Mouse (Mus musculus): ENCODE measurements around the gene Gpr68. TPM values are rescaled to one million over a fixed set of nuclear protein-coding genes. Genes with fewer than 3 reads are reported as not detected.

The Gpr68 gene
- polyA plus RNA-seq, 3 experiments from 2014 or later, result 67.5 to 92.0 (median 70.5) TPM

DNA sequence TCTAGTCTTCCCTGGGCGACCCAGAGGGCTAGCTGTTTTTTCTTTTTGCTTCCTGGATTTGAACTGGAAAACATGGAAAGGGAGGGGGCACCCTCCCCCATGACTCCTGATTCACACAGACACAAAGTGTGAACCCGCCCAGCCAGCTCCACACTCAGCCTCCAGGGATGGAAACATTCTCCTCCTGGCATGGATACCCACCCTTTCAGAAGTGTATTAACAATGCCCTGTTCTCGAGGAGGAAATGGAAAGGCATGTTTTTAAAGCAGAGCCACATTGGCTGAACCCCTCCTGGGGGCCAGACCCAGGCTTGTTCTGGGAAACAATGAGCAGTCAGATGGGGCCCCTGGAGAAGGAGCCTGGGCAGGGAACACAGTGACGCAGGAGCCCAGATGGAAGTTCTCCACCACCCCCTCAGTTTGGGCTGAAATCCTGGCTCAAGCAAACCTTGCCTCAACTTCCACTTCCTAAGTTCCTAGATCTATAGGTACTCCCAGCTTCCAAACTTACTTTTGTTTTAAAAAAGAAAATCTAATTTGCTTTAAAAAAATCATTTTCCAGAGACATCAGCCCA, 39.9 kb downstream of the Gpr68 start:
- ATAC-seq, result no peak

DNA sequence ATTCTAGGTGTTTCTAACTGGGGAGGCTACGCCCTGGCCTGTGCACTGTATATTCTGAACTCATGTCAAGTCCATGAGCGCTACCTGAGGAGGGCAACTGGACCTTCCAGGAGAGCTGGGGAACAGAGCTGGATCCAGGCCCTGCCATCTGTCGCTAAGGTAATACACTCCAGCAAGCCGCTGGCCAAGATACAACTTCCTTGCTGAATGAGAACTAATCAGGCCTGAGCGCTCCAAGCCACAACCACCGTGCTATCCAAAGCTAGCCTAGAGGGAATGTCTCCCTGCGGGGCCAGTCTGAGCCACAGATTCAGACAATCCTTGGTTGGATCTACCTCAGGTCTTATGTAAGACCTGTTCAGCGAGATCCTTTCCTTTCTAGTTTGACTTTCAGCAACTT, 40.9 kb downstream of the Gpr68 start:
- no peak for ATAC-seq

DNA sequence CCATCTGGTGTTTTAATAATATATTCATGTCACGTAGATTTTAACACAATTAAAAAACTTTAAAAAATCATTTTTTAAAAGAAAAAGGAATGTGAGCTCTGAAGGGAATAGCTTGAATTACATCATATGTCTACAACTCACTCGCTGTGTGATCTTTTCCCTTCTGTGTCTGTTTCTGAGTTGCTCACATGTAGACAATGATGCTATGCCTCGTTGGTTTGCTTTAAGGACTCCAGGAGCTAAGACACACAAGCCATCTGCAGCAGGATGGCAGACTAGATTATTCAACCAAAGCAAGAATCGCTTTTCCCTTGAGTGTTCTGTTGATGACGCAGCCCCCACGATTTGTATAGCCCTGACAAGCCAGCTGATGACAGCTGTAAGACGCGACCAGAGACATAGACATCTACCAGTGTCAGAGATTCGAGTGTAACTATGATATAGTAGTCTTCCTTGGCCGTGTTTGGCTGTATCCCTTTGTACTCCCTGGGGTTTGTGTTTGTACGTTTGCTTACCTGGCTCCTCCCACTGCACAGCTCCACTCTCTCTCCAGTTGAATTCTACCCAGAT, 42.4 kb downstream of the Gpr68 start:
- ATAC-seq, result no peak

DNA sequence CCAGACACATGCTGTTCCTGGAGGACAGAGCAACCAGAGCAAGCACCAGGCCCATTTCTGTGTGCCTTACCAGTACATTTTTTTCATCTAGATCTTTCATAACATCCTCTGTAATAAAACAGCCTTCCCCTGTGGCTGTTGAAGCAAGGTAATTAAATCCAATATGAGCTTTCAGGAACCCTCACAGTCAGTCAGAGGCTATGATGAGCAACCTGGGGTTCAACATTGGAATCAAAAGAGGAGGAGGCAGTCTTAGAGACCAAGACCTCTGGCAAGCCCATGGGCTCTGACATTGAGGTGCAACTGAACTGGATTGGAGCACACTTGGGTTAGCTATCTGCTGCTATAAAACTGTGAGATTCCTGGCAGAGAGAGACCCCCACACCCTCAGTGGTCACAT, 42.9 kb downstream of the Gpr68 start:
- ATAC-seq, result no peak

DNA sequence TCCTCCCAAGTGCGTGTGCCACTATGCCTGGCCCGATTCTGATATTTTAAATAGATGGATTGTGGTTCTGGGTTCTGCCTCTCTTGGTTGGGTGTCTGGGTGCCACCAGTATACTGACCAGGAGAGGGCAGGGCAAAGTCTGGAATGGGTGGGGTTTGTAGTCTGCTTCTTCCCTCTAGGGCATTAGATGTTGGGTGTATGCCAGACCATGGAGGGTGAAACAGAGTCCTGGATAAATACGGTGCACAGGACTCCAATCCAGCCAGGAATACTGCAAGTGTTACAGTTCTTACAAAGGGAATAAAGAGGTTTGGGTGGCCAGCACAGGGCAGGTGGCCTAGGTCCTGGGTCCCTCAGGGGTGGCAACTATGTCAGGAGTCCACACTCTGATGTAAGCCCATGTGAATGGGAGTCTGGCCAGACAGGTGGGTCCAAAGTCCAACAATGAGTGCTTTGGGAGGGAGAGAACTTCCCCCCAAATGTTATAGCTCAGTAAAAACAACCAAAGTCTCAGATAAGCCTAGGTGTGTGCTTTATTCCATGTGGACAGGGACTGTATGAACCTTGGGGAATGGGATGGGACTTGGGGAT, 45.0 kb downstream of the Gpr68 start:
- no peak for ATAC-seq

DNA sequence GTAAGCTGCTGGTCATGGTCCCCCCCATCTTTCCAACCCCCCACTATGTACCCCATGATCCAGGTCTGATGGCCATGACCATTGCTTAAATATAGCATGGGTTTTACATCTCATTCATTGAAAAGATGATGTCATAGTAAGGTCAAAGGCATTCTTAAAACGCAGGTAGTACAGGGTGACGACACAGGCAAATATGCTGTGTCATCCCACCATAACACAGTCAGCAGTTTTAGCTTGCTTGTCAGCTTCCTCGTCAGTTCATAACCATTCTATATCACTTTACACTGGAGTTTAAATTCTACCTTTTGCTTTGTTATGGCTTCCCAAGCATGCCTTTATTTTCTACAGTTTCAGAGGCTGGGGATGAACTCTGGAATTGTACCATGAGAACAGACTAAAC, 45.7 kb downstream of the Gpr68 start:
- ATAC-seq, result no peak

DNA sequence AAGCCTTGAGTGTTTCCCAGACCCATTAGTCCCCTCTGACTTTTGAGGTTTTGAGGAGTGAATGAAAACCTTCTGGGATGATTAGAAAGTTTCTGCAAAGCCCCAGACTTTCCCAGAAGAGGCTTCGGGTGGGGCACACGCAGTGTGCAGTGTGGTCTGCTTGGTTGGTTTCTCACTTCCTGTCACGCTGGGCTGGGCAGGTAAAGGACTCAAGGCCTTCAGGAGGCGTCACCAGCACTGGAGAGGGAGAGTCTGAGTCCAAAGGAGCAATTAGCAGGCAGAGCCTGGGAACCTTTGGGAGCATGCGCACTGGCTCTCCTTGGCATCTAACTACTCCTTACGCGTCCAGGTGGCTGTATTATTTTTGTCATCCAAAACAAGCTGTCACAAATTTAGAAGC, 50.2 kb downstream of the Gpr68 start:
- ATAC-seq, result peak; percentile 49

DNA sequence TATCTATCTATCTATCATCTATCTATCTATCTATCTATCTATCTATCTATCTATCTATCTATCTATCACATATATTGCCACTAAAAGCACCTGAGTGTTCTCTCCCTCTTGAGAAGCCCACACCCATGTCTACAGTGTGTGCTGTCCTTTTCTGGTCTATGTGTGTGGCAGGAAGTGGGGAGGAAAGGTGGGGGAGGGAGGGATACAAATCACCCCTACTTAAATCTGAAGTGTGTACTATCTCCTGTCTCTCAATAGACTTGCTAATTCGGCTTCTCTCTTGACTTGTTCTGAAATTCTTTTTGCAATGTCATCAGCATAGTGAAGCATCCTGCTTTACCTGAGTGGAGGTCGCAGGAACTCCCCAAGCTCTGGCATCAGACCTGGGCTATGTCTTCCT, 51.7 kb downstream of the Gpr68 start:
- peak; percentile 86 for ATAC-seq

DNA sequence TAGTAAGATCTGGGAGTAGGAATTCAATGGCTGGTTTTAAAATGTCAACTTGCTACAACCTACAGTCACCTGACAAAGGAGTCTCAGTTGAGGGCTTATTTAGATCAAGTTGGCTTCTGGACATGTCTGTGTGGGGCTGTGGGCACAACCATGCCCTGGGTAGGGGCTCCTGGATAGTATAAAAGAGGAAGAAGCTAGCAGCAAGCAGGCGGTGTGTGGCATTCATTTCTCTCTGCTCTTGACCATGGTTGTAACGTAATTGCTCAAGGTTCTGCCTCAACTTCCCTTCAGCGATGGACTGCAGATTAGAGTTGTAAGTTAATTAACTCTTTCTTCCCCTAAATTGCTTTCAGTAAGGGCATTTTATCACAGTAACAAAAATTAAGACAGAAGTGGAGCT, 55.6 kb downstream of the Gpr68 start:
- ATAC-seq, result no peak

DNA sequence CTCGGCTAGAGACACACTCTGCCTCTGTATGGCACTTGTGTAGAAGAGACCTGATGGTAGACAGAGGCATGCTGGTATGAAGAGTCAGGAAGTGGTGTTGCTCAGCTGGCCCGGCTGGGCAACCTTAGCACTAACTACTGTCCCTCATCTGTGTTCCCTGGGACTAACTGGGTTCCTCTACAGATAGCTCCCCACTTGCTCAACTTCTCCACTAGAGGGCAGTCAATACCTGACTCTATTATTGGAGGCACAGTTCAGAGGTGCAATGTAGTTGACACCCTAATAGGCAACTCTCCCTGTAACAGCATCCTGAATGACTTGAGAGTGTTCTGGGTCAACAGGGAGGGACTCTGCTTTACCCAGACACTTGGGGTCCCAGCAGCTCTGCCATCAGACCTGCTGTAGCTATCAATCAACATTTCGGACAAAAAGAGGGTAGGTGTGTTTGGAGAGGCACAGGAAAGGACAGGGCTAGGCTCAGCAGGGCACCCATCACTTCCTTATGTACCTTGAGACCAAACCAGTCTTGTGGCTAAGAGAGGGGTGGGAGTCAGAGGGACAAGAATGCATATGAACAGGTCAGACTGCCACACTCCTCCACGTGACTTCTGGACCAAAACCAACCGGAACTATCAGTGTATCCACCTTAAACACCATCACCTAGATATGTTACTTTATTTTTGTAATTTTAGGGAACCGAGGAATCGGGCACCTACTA, 58.4 kb downstream of the Gpr68 start:
- ATAC-seq, result peak; percentile 96

DNA sequence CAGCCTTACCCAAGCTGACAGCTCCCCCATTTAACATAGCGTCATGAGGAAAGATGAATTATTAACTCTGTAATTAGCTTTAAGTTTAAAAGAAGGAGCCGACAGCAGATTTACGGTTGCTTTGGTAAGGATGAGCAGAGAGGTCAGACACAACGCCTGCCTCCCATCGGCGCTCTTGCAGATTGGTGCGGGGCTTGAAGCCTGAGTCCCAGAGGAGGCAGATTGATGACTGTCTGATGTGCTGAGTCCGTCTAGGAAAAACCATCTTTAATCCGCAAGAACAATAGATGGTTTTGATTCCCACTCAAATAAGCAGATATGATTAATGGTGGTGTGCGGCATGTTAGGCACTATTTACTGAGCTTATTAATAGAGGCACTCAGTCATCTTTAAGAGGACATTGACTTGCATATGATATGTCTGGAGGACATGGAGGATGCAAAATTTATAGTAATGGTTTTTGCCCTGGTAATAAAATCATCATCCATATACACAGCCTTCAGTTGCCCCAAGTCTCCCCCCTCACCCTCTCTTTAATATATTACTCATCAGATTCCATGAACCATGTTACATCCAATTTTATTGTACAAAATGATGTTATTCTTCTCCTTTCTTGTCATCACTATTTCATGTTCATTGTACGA, 60.4 kb downstream of the Gpr68 start:
- ATAC-seq, result no peak

DNA sequence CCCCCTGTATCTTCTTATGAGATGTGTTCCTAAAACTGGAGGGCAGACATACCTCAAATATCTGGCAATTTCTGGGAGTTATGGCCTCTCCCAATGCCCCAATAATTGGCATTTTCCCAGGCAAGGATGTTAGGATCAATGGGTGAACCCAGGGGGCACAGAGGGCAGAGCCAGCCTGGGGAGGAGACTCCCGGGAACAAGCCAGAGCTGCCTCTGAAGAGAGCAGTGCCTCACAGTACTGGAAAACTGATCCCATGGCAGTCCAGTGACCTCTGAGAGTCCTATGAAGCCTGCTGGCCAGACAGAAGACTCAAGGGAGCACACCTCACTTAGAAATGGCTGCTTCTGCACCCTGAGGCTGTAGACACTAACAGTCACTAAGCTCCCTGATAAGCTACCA, 61.4 kb downstream of the Gpr68 start:
- no peak for ATAC-seq

DNA sequence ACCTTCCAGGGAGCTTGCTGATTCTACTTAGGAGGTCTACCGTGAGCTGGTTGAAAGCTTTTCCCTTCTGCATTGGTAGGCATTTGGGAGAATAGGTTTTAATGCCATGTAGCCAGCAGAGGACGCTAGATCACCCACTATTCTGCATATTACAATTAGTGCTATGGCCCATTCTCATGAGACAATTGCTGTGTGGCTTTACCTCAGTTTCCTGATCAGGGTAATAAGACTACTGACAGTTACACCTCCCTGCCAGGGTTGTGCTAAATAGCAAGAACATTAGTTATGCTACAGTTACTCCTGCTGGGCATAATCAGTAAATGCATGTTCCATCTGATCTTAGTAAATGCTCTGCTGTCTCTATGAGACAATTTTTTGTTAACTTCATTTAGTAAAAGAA, 62.2 kb downstream of the Gpr68 start:
- no peak for ATAC-seq

DNA sequence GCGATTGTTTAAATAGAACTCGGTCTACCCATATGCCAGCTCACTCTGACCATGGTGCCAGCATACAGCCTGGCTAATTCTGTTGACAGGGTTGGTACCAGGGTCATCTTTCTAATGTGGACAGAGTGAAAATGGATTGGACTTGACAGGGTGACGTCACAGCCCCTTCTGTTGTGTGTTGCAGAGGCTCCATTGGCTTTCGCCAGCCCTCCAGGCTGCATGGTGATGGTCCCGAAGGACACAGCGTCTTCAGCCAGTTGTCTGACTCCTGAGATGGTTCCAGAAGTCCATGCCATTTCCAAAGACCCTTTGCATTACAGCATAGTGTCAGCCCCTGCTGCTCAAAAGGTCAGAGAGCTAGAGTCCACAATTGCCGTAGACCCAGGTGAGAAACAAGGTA, 63.5 kb downstream of the Gpr68 start:
- no peak for ATAC-seq

DNA sequence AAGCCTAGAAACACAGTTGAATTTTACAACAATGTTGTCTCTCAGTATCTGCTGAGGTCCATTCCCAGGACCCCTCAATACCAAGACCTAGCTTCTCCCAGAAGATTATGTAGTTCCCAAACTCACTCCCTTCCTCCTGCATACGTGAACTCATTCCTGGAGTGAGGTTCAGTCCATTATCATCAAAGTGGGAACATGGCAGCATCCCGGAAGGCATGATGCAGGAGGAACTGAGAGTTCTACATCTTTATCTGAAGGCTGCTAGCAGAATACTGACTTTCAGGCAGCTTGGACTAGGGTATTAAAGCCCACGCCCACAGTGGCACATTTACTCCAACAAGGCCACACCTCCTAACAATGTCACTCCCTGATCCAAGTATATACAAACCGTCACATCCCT, 64.8 kb downstream of the Gpr68 start:
- no peak for ATAC-seq

DNA sequence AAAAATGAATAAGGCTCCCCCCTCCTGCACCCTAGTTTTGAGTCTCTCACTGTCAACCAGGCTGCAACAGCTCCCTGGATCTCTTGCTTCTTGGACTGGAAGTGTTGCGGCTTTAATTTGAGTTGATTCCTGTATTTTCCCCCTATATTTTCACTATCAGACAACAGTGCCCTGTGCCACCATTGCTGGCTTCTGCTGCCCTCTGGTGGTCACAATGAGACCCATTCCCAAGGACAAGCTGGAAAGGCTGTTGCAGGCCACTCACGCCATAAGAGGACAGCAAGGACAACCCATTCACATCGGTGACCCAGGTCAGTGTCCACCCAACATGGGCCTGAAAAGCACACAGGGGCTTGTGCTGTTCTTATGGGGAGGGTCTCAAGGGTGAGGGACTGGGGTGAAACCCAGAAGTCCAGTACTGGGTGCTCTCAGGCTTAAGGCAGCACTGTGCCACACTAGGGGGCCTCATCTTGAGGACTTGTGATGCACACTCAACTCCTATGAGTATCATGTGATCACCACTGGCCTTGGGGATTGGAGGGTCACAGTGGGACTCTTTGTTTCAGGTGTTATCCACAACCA, 66.7 kb downstream of the Gpr68 start:
- peak; percentile 20 for ATAC-seq

DNA sequence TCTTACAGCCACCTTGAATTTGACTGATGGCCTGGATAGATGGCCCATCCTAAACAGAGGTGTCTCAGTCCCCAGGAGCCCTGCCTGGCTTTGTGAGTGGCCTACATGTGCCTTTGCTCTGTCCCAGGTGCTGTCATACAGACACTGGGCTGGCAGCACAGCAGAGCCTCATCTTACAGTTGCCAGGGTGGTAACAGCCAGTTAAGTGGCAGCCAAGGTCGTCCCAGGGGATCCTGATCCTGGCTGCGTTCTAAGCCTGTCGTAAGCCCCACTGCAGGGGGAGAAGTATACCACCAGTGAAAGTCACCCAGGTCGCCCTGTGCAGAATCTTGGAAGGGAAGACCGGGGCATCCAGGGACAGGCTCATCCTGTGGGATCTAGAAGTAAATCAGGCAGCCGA, 68.1 kb downstream of the Gpr68 start:
- ATAC-seq, result no peak

DNA sequence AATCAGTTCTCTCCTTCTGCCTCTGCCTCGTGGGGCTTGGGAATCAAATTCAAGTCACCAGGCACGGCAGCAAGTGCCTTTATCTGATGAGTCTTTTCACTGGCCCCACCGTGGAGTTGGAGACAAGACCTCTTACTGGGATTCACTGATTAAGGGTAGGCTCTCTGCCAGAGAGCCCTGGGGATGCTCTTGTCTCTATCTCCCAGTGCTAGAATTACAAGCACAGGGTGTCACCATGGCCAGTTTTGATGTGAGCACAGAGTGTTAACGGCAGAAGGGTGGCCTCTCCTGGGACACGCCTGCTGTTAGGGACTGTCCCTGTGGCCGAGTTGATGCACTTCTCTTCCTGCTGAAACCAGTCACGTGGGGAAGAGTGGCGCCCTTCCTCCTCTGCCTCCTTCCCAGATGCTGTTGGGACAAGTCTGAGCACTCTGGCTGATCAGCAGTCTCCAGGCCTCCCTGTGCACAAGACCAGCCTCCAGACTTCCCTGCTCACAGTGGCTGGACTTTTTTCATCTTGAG, 68.9 kb downstream of the Gpr68 start:
- peak; percentile 51 for ATAC-seq

DNA sequence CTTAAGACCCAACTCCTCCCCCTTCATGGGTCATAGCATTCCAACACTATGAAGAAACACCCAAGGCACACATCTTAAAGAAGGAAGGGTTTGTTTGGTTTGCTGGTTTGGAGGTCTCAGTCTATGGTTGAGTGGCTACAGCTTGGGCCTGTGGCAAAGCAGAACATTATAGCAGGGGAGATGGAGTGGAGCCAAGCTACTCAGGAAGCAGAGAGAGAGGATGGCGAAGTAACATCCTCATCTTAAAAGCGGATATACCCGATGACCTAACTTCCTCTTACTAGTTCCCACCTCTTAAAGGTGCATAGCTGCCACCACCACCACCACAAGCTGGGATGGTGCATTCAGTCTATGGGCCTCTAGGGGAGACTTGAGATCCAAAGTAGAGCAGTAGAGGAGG, 70.8 kb downstream of the Gpr68 start:
- ATAC-seq, result peak; percentile 91

DNA sequence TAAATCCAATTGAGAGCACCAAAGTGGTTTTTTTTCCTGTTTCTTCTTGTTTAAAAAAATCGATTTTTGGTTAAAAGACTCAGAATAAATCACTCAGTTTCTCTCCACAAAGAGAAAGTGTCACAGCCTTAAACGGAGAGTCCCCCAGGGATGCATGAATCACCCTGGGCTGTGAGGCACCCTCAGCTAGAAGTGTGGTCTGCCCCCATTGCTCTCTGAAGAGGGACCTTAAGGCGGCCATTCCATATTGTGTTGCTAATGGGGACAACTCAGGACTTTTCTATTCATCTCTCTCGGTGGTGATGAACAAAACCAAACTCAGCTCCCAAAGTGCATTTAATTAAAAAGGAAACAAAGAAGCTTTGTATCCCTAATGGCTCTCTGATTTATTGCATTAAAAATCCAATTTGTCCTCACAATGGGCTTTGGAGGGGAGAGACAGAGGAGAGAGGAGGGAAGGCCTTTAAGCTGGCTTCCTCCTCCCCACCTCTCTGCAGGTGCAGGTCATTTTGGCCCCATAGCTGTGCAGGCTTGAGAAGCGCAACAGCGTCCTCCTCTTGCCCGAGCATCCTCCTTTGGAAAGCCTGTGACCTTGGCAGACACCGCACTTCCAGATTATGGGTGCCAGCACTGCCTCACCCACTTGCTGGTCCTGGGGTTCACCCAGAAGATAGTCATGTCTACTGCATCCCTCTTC, 76.2 kb downstream of the Gpr68 start:
- no peak for ATAC-seq

DNA sequence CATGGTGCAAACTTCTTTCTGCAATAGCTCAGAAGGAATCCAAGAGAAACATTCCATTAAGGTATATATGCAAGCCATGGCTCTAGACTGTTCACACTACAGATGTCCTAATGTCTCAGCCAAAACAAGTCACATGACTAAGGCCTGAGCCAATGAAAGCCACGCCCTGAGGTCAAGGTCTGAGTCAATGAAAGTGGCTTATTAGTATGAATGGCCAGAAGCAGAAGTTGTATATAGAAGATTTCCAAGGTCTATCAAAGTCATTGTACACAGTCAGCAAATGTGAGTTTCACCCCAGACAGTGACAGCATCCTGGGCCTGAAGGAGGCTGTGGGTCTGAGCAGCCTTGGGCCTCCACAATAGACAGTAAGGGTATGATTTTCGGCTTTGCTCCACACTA, 77.0 kb downstream of the Gpr68 start:
- ATAC-seq, result no peak

All from inflammation-experienced regulatory T-cells, adult 6 months (primary cell).